Mouse (Mus musculus) brain, embryonic 18.5 days (tissue): ENCODE results near the gene Abo.

ENCODE experiments used
- DNase-seq: peaks from one replicate; pipeline ENCODE4 v3.0.0-alpha.2; 2012; ENCODE audit warnings: low read depth, low spot score

Gene Abo

GRCm38 (mm10) chr2:26870666-26871065 is 5.9 kb upstream of the Abo start:
- DNase-seq: no peak

- DNase-seq: no peak
Observed at GRCm38 (mm10) chr2:26862856-26863255, 1.9 kb downstream of the Abo start.

- DNase-seq: no peak
Observed at GRCm38 (mm10) chr2:26847706-26848105, 17.1 kb downstream of the Abo start.

GRCm38 (mm10) chr2:26832478-26832877 is 32.3 kb downstream of the Abo start:
- no peak for DNase-seq

DNA sequence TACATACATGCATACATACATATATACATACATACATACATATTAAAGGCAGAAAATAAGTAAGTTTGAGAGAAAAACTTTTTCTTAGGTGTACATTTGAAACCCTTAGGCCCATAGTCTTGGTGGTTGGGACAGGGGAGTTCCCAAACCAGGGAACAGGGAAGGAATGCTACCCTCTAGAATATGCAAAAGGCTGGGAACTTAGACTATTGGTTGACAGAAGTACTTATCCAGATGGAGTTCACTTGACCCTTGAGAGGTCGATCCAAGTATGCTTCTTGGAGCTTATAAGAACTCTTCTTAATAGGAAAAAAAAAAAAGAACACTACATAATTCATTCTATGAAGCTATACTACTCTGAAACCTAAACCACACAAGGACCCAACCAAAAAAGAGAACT is 36.7 kb downstream of the Abo start:
- no peak for DNase-seq

DNA sequence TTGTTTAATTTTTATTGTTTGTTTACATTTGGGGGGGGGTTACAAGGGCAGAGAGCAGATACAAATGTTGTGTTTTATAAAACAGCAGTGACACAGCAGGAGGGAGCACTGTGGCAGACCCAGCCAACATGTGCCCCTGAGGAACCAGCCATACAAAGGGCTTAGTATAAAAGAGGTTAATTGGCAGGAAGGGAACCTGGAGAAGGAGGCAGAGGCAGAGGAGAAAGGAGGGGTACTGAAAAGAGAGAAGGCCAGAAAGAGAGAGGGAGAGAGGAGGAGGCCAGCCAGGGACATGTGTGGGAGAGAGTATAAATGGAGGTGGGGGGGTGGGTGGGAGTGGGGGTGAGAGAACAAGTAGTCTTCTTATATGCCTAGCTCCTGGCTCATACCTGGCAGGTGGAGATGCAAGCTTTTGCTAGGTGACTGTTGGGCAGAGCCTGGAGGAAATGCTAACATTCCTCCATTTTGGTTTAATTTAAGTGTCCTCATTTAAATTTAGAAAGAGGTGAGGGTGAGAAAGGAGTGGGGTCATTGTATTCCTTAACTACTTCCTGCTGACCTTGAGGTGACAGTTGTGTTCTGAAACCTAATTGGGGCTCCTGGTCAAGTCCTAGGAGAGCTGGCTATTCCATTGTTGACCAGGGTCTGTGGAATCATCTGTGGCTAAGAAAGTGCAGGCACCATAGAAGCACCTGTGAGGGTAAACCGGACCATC is 37.4 kb downstream of the Abo start:
- no peak for DNase-seq
